Mouse (Mus musculus) CD4-positive, CD25-positive, alpha-beta regulatory T cell, adult 2 months (primary cell): Measurements from ENCODE around the gene Maats1.

Experiments used
- DNase-seq: peaks from one replicate; pipeline ENCODE4 v3.0.0-alpha.2; 2012; ENCODE audit warnings: low read depth, low spot score

Gene Maats1

DNA sequence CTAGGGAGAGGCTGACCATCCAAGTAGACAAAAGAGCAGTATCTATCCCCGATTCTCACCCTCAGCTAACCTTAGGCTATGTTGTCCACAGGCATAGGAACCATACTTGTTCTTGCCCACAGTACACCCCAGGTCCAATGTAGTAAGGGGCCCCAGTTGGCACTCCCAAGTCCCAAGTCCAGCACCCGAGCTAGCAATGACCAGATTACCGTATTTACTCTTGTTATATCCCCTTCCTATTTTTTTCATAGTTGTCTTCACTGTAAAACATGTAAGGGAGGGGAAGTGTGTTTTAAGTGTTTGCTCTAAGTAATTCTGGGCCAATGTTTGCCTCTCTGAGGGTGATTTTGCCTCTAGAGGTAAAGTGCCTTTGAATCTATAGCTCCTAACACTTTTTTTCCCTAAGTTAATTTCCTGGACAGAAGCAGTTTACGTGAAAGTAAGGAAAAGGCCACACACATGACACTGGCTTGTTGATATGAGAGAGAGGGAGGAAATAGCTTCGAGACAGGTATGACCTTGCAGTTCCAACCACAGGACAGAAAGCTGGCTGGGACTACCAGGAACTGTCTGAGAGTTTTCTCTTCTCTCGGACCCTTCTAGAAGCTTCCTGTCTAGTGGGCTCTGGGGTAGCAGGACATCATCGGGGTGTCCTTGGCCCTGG lies 47.1 kb downstream of the Maats1 start, which contains the start of gene Nr1i2:
TSS of gene Nr1i2 (minus strand) at position 140 of the 664 bp plus-strand sequence.
- DNase-seq: no peak

DNA sequence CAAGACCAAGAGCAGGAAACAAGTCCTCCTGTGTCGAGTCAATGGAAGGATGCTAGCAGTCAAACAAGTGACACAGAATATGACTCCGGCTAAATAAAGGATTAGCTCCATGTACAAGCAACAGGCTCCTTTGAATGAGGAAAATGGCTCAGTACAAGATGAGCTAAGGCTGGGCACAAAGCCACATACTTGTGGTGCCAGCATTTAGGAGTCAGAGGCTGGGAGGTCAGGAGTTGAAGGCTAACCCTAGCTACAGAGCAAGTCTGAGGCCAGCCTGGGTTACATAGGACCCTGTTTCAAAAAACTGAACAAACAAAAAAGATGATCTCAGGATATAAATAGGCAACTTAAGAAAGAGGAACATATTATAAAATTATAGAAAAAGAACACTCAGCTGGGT lies 51.8 kb downstream of the Maats1 start:
- DNase-seq: no peak

DNA sequence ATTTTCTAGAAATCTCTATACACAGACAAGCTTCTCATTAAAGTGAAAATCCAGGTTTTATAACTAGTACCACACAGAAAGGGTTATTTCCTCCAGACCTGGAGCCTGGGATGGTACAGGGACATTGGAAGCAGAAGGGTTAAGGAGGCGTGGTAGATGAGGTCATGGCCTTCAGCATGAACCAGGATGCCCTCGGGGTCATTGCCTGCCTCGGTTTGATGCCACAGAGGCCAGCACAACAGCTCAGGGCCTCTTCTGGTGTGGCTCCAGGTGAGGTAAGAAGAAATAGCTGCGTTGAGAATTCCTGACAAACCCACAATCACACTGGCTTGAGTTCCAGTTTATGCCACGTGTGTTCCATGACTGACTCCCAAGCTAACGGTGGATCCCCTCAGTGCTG lies 53.1 kb downstream of the Maats1 start:
- DNase-seq: no peak

DNA sequence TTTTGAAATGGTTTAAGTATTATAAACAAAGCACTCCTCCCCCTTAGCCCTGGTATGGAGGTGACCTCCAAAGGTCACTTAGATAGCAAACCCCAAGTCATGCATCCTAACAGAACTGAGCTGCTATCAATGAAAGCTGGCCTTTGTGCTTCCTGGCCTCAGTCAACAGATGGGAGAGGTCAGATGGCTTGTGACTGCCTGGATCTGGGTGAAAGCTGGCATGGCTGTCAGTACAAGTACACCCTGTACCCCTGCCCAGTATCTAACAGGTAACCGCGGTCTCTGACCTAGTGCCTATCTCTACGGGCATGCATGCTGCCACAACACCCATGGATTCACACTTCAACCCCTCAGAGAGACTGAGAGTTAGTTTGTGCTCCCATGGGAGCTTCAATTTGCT lies 54.2 kb downstream of the Maats1 start:
- DNase-seq: no peak

- no peak for DNase-seq
These were observed 54.6 kb downstream of the Maats1 start for GRCm38 (mm10) chr16:38287357-38287756.

- DNase-seq: no peak
These were observed 55.4 kb downstream of the Maats1 start for GRCm38 (mm10) chr16:38286541-38286940.

DNA sequence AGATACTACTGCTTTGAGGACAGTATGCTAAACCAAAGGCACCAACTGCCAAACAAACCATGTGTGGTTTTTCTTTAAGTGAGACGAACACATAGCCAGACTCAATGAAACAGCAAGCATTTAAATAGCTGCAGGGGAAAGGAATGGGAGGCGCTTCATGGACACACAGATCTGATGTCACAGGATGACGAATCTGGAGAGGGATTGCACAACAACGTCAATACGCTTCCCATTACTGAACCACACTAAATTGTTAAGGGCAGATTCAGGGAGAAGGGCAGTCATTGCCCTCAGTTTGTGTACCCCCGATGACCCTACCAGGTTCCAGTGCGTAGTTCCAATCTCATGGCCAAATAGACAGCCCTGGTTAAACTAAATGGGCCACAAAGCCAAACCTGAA lies 56.1 kb downstream of the Maats1 start:
- no peak for DNase-seq

DNA sequence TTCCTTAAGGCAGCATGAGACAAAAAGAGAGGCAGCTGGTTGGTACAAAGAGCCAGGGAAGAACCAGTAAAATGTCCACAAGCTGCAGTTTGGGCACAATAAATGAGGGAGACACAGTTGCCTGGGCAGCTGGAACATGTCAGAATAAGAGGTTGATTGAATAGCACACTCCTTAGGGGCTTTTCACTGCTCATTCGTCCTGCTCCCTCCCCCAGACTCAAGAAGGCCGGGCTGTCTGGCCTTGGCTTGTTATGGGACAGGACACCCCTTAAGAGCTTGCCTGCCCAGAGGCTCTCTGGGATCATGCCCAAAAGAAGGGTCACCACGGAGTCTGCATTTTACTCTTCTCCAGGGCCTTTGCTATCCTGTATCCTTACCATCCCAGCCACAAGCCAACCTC lies 58.6 kb downstream of the Maats1 start:
- no peak for DNase-seq

DNA sequence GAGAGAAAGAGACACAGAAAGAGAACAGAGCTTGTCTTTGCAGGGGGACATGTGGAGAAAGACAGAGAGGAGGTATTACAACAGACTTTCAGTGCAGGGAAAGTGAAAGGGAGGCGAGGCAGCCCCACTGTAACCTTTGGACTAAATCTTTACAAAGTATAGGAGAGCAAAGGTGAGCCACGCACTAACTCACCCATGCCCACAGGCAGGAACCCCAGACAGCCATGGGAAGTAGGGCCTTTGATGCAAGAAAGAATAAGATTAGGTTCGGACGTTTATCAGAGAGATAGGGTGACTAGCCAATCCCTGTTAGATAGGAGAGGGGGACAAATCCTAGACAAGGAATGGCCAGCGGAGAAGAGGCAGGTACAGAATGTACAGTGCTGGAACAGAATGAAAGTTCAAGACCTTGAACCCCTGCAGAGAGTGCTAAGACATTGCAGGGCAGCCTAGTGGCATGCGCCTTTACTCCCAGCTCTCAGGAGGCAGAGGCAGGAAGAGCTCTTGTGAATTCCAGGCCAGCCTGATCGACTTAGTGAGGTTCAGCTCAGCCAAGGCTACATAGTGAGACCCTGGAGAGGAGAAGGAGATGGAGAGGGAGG lies 59.3 kb downstream of the Maats1 start:
- no peak for DNase-seq

DNA sequence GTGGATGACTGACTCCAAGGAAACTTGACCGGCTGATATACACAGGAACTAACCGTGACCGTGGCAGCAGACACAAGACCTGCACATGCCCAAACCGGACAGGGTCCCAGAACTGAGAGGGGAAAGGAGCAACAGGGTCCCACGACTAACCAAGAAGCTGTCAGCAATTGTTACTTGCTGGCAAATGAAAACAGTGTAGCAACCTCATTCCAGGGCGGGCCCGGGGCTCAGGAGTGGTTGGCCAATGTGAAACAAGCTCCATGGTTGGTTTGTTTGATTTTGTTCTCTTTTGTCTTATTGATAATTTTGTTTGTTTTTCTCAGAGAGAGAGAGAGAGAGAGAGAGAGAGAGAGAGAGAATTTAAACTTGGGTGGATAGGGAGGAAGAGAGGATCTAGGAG lies 61.0 kb downstream of the Maats1 start:
- DNase-seq: no peak

GRCm38 (mm10) chr16:38279794-38280193 lies 62.1 kb downstream of the Maats1 start:
- DNase-seq: no peak

GRCm38 (mm10) chr16:38274737-38275136 lies 67.2 kb downstream of the Maats1 start:
- DNase-seq: no peak

- DNase-seq: no peak
These were observed 69.5 kb downstream of the Maats1 start for GRCm38 (mm10) chr16:38272483-38272882.

DNA sequence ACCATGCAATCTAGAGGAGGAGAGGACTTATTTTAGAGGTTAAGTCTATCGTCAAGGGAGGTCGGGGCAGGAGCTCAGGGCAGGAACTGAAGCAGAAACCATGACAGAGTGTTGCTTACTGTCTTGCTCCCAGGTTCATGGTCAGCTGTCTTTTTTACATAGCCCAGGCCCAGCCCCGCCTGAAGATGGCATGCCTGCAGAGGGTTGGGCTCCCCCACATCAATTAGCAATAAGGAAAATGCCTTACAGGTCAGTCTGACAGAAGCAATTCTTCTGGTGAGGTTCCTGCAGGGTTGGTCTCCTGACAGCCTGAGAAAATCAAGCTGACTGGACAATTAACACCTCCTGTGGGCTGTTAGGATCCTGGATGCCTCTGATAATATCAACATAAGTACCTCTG lies 70.3 kb downstream of the Maats1 start:
- no peak for DNase-seq

DNA sequence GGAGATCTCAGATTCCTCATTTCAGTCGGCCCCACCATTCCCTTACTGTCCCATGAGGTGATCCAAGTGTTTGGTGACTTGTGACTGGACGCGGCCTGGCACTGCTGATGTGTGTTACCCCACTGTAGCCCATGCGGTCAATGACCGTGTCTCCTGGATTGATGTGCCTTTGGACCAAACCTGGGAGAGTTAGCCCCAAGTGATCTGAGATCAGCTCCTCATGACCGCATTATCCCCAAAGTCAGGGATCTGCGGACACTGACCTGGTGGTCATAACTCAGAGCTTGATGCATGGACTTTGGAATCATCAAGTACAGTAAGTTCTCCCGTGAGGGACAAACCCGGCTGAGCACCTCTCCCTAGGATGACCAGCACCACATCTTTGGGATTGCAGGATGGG lies 86.0 kb downstream of the Maats1 start:
- no peak for DNase-seq

- DNase-seq: no peak
These were observed 86.8 kb downstream of the Maats1 start for GRCm38 (mm10) chr16:38255107-38255506.

DNA sequence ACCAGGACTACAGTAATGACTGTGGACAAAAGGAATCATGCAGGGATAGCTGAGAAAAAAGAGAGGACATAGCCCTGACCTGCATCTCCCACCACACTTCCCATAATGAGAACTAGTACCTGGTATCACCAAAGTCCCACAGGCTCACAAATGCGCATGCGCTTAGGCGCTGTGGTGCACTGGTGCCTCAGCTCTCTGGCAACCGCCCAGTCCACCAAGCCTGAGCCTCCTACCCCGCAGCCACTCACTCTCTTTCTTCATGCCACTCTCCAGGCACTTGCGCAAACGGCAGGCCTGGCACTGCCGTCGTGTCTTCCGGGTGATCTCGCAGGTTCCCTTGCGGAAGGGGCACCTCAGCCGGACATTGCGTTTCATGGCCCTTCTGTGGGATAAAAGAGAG lies 87.9 kb downstream of the Maats1 start:
- DNase-seq: no peak

GRCm38 (mm10) chr16:38250467-38250866 lies 91.5 kb downstream of the Maats1 start:
- DNase-seq: no peak

- no peak for DNase-seq
These were observed 93.5 kb downstream of the Maats1 start for GRCm38 (mm10) chr16:38248331-38248961.
